Mouse (Mus musculus): ENCODE measurements around the gene Mindy3.
A peak's percentile ranks its signal among the peaks of the same experiment; 100 is the strongest.
"Not testable (repeated sequence)": the region's sequence is repeated elsewhere in the genome, so short reads cannot be mapped to it uniquely, and the experiment has no call there.

Gene Mindy3

DNA sequence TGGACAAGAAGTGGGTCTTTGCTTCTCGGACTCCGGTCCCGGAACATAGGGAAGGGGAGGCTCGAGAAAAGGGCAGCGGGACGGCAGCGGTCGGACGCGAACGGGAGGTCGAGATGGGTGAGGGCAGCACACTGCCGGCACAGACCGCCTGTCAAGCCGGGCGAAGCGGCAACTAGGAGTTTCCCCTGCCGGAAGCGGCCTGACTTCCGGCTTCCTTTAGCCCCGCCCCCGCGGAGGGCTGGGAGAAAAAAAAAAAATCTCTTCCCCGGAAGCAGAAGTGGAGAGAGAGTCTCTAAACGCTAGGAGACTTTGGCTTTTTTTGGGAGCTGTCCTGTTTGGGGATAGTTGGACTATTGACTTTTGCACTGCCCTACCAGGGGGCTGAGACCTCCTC is at the start of gene Mindy3:
Gene Mindy3, minus strand, starts transcription at position 209 of the 394 bp plus-strand sequence.
- peak; percentile 89 for DNase-seq (ENCODE audit: low read depth, low spot score)

DNA sequence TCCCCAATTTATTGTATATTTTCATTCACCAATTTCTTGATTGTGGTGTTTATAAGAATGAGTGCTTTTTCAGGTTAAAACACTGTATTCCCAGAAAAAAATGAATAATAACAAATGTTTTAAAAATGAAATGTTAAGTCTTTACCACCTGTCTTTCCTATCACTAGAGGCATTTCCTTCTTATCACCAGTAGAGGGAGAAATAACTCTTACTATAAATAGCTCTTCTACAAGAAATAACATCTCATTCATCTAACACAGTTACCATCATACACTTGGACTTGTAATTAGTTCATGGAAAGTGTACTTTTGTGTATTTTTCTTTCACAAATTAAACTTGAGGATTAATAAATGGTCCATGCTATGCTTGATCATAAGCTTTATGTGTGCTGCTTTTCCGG is 40.5 kb upstream of the Mindy3 start:
- DNase-seq (ENCODE audit: low read depth, low spot score), result peak; percentile 14

DNA sequence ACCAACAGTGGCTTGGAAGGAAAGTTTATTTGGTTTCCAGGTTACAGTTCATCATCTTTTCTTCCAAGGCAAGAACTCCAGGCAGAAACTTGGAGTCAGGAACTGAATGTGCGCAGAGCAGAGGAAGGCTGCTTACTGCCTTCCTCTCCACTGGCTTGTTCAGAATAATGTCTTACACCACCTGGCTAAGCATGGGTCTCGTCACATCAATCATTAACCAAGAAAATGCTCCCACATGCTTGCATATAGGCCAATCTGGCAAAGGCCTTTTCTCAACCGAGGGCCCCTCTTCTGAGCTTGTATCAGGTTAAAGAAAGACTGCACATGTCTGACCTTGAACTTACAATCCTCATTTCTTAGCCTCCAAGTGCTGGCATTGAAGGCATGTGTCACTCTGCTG is 30.8 kb upstream of the Mindy3 start:
- no peak for DNase-seq (ENCODE audit: low read depth, low spot score)

DNA sequence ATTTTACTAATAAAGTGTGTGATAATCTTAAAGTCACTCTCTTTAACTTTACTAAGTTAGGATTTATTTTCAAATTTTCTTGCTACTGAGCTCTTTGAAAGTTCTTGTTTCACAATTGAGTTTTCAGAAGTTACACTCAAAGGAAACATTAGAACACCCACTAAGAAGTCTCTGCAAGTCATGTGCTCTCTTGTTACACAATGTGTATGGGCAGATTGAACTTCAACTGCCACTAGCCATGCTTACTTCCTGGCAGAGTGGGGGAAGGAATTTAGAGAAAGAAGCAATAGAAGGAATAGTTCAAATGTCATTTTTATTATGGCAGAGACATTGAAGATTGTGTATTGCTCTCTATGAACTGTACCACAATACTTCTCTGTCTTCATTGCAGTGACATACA is 20.9 kb upstream of the Mindy3 start:
- no peak for DNase-seq (ENCODE audit: low read depth, low spot score)

DNA sequence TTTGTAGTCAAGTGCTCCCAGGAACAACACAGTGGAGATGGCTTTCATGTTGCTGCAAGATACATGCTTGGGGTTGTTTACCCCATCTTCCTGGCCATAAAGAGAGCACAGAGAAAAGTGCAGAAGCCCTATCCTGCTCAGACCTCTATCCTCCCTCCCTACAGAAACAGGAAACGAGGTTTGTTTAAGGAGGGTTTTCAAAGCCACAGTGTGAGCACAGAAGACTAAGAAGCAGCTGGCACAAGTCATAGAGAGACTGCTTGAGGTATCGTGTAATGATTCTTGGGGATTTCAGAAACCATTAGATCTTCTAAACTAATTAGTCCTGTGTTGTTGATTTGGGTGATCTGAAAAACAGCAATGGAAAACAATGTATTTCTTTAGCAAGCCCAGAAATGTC is 20.3 kb upstream of the Mindy3 start:
- DNase-seq (ENCODE audit: low read depth, low spot score), result no peak

DNA sequence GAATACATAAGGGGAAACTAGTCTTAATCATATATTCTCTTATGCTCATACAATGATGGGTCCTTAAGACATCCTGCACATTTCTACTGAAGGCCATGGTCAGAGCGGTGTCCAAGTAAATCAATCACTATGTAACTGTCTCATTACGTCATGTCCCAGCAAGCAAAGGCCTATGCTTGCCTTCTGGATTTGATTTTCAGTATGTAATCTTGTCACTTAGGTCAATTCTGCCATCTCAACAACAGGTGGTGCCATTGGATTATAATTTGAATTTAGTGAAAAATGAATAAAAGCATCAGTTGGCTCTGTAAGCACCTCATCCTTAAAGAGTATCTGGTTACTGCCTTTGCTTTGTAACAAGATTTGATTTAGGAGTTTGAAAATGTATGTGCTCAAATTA is 18.9 kb upstream of the Mindy3 start:
- DNase-seq (ENCODE audit: low read depth, low spot score), result peak; percentile 10

DNA sequence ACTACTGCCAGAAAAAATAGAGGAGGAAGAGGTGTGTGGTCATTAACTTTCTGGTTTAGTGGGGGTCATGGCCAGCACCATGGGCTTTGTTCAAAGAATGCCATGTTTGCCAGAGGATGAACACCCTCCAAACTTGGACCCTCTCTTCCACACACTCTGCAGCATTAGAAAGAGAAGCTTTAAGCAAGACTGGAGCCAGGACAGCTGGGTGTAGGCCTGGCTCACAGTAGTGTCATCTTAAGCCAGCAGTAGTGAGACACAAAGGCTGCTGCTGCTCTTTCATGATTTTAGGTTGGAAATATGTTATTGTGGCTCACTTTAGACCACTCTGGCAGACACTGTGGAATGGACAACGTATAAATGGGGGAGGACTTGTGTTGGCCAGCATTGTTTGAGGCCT is 12.8 kb upstream of the Mindy3 start:
- DNase-seq (ENCODE audit: low read depth, low spot score), result no peak

DNA sequence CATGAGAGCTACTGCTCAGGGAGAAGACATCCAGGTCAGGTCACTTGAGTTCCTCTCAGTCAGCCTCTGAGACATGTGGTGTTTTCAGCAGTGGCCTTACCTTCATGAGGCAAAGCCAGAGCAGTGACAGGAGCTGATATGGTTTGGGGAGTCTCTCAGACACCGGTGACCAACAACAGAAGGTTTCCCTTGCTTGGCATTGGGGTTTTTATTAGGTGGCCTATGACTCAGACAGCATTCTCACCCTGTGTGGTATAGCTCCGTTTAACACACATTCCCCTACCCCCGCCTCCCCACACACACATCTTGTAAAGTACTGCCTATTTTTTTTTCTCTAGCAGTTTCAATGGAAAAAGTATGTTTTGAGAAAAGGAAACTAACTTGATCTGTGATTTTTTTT is 5.1 kb upstream of the Mindy3 start:
- DNase-seq (ENCODE audit: low read depth, low spot score), result no peak

DNA sequence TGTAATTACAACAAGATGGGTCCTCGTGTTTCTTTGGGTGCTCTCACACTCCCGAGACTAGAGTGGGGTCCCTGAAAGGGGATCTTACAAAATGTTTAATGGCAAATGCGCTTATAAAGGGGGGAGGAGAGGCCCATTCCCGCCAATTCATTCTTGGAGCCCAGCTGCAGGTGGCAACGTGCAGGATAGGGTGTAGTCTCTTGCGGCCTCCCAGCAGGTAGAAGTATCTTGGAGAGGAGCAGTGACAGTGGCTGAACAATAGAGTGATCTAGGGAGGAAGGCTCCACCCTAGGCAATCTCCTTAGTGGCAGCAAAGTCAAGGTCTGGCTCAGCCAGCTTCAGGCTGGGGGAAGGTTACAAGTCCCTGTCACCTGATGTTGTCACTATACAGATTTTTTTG is 4.2 kb upstream of the Mindy3 start:
- not testable (repeated sequence) for DNase-seq (ENCODE audit: low read depth, low spot score)

DNA sequence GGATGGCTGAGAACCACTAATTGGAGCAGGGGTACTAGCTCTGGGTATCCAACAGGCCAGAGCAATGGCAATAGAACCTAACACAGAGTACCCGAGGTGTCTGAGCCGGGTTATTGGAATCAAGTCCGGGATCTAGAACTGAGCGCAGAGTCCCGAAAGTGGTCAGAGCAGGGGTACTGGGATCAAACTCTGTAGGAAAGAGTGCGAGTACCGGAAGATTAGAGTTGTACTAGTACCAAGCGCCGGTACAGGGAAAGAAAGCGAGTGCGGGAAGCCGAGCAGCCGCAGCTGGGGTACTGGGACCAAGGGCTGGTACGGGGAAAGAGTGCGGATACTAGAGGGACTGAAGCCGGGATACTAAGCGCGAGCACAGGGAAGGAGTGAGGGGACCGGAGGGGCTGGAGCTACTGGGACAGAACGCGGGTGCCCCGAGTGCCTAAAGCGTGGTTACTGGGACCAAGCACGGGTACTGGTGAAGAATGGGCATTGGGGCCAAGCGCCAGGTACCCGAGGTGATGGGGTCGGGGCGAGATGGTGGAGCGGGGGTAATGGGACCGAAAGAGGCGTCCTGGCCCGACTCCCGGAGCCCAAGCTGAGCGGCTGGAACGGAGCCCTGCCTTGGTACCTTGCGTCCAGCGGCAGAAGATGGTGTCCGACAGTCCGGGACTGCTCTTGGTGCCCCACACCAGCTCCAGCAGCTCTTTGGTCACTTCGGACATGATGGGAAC is 572 bp downstream of the Mindy3 start:
- DNase-seq (ENCODE audit: low read depth, low spot score), result peak; percentile 20

DNA sequence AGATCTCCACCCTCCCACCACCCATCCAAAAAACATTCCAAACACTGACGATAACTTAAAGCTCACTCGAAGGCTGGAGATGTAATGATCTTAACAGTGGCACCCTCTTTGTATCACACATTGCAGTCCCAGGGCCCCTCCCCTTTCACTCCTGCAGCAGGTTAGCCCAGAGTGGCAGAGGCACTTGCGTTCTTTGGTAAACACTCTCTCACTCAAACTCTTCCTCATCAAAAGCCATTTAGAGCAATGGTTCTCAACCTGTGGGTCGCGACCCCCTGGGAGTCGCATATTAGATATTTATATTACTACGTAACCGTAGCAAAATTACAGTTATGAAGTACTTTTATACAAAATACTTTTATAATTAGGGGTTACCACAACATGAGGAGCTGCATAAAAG is 1.1 kb downstream of the Mindy3 start:
- peak; percentile 8 for DNase-seq (ENCODE audit: low read depth, low spot score)

DNA sequence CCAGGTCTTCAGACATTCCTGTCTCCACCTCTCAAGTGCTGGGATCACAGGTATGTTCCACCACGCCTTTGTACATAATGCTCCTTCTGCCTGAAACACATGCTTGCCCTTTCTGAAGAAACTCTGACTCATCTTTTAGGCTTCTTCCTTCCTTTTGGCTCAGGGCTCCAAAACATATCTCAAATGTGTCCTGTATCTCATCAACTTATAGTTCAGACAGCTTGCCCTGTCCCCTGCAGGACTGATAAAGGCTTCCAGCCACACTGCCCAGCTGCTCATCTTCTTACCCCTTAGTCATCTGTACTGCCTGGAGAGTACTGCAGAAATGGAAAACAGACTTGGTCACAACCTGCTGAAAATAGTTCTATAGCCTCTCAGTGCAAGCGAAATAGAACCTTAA is 7.0 kb downstream of the Mindy3 start:
- DNase-seq (ENCODE audit: low read depth, low spot score), result no peak

DNA sequence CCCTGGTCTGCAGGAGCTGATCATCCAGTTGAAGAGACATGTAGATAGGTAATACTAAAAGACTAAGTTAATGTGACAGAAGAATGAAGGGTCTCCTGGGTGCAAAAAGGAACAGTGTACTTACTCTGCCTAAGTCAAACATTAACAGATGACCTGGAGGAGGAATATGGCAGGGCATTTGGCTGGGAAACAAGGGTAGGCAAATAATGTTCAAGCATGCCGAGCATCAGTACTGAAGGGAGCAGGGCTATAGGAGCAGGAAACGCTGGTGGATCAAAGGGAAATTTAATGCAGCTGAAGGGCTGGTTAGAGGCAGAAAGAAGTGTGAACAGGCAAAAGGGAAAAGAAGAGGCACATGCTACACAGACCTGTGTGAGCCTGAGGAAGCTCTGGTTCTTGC is 8.1 kb downstream of the Mindy3 start:
- no peak for DNase-seq (ENCODE audit: low read depth, low spot score)

DNA sequence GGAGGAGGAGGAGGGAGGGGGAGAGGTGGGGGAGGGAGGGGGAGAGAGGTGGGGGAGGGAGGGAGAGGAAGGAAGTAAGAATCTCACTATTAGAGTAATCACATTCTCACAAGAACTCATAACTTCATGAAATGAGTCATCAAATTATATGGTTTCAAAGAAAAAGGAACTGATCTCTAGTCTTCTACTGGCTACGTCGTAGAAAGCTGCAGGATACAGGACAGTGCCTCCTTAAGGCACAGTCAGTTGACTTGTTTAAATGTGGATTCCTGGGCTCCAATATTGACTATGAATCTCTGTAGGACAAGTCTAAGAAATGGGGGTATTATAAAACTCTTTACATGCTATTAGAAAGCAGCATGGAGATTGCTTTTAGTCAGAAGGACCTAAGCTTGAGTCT is 12.5 kb downstream of the Mindy3 start:
- DNase-seq (ENCODE audit: low read depth, low spot score), result no peak

DNA sequence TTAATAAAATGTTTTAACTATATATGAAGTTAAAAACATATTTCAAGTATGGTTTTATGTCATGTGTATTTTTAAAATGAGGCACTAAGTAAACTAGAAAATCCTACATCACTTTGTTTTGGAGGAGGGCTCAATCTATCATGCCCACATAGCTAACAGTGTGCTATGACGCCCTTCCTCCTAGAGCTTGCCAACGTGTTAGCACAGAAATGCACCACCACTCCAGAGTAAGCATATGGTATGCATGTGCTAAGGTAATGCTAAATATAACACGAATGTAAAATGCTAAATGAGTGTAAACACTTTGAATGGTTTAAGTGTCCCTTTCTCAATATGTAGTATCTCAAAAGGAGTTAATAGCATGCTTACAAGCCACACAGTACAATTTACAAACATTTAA is 16.8 kb downstream of the Mindy3 start:
- no peak for DNase-seq (ENCODE audit: low read depth, low spot score)

DNA sequence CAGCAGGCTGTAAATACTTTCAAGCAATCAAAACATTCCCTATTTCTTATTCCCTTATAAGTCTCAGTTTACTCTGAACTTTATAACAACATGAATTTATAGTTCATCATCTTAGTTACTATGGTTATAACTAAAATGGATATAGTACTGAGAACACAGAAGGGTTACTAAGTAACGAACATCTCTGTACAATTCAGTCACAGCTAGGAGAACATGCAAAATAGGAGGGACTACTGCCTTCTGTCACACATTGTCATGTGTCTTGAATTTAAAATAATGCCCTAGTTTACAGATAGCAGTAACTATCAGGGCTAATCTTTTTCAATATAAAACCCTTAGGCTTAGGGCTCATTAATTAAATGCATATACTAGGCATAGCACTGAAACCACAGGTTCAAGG is 18.1 kb downstream of the Mindy3 start:
- DNase-seq (ENCODE audit: low read depth, low spot score), result no peak

DNA sequence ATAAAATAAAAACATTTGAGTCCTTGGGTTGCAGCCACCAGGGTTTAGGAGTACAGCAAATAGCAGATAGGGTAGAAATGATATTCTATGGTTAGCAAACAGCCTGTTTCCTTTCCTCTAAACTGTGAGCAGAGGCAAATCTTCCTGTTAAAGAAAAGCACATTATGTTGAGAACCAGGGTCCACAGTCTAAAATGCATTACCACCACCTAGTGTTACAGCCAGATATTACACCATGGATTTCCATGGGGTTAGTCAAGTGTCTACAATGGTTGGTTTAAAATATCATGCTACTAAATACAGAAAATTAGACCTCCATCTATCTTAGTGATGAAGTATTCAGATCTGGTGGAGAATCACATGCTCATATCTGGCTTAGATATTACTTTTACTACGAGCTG is 30.2 kb downstream of the Mindy3 start:
- peak; percentile 61 for DNase-seq (ENCODE audit: low read depth, low spot score)

DNA sequence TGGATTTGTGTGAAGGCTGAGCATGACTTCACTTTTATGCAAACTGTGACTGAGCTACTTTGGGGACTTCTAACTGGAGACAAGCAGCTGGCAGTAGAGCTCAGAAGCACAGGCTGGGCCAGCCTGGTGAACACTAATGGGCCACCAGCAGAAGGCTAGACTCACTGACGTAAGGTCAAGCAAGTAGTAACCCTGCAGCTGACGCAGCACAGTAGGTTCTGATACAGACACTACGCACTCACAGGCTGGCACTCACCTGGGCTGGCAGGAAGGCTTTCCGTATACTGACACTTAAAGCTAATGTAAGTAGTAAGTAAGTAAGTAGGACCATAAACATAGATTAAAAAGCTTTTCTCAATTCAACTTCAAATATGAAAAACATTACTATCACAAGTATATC is 30.7 kb downstream of the Mindy3 start:
- DNase-seq (ENCODE audit: low read depth, low spot score), result no peak

DNA sequence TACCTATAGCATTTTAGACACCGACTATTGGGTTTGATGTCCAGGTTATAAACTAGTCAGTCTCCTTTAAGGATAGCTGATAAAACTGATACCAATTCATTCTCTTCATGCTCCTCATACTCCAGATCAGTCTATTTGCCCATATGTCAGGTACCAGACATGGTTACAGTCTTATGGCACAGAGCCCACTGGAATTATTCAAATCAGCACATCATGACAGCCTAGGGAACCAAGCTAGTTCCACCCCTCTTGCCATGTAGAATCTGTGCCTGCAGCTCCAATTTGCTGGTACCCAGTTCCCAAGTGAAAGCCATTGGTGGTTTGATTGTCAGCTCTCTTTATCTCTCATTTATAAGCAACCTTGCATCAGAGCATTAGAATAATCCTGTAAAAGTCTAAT is 34.9 kb downstream of the Mindy3 start:
- DNase-seq (ENCODE audit: low read depth, low spot score), result no peak

DNA sequence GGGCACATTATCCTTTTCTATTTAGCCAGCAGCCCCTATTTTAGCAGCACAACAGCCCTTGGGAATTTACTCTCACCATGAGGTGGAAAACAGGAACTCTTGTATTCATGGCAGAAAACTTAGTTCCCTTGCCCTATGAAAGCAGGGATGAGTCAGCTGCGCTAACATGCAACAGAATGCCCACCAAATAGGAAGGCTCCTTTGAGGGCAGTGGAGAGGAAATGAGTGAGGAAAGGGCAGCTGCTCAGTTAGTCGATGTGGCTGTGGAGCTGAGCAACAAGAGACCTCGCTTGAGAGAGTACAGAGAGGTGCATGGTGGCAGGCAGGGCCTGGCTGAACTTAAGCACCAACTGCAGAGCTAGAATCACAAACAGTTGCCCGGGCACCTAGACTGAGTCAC is 36.6 kb downstream of the Mindy3 start:
- no peak for DNase-seq (ENCODE audit: low read depth, low spot score)

DNA sequence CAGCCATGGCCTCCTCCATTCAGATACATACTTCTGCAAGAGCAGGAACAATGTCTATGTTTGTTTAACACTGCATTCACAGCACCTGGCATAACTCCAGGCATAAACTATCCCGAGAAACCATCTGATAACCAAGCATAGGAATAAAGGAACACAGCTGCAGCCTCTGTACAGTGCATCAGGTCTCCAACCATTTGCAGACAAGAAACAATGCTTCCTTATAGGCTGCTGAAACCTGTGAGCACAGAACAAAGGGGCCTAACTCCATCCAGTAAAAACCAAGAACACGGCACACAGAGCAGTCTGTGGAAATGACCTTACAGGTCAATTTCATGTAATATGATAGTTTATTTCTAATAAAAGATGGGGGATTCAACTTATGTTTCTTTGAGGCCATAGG is 39.0 kb downstream of the Mindy3 start:
- DNase-seq (ENCODE audit: low read depth, low spot score), result no peak

DNA sequence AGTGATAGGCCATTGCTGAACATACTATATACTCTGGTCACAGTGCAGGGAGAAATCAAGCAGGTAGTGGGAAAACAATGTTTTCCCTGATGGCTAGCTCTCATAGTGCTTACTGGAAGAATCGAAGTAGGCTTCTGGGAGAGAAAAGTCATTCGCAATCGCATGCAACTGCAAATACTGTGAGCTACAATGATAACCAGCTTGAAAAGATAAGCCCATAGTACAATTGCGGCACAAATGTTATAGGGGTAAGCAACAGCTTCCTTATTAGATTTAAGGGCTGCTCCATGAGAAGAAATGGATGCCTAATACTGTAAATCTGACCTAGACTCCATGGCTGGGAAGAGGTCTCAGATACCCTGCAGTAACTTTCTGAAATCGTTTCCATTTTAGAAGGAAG is 40.7 kb downstream of the Mindy3 start:
- DNase-seq (ENCODE audit: low read depth, low spot score), result no peak

DNA sequence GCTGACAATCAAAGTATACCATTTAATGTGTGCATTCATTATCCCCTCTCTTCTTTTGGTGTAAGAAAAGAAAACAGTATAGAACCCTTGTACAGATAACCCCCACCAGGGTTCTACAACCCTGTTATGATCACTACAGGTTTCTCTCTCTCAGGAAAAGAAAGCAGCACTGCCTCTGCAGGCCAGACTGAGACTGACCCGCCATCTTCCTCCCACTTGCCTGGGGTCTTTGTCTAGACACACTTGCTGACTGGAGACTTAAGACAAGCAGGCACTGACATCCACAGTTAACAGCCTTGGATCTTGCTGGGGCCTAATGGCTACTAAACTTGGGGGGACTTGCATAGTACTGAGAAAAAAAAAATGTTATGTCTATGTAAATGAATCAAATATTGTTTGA is 42.2 kb downstream of the Mindy3 start:
- DNase-seq (ENCODE audit: low read depth, low spot score), result no peak

DNA sequence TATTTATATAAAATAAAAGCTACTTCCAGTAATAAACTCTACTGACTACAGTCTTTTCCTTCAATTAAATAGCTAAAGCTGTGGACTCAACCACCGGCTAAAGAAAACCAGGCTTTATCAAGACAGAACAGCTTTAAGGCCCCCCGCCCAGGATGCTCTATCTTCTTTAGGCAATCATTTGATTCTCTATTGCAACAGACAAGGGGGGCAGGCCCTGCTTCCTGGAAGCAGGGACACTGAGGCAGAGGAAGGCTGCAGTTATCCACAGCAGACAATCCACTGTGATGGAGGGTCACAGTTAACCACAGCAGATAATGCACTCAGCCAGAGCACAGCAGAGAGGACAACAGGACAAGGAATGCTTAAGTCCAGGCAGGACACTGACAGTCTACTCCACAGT is 46.4 kb downstream of the Mindy3 start:
- no peak for DNase-seq (ENCODE audit: low read depth, low spot score)
